Mouse (Mus musculus): Measurements from ENCODE around the gene Ccn1.

The Ccn1 gene

DNA sequence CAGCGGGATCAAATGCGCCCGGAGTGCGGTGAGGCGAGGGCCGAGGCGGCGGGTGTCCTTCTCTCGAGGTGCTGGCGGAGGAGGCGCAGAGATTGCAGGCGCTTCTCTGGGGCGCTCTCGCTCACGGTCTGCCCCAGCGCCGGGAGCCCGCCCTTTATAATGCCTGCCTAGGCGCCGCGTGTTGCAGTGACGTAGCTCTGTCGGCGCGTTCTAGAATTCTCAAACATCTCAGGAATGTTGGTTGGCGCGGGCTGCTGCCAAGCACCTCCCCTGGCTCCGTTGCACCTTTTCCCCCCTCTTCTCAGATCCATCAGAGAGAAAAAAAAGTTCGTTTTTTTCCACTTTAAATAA is at the start of gene Ccn1:
Ccn1 (minus strand) TSS at position 130 of the 351 bp plus-strand sequence.
- no peak for DNase-seq (ENCODE audit: low spot score in 2 of 2)

DNA sequence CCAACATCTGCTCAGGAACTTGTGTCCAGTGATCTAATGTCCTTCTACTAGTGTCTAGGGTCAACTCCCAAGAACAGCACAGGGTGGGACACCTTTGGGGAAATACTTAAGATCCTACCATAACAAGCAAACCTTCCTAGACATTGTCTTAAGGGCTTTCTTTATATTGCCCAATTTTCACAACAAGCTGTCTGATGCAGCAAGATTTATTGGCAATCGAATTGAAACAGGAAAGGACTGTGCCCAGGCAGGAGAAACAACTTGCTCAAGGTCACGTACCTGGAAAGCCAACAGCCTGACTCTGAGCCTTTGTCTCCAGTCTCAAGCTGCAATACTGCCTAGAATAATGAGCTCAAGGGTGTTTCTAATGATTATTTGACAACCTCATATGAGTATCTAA is 43.6 kb upstream of the Ccn1 start:
- DNase-seq (ENCODE audit: low spot score in 2 of 2), result no peak

DNA sequence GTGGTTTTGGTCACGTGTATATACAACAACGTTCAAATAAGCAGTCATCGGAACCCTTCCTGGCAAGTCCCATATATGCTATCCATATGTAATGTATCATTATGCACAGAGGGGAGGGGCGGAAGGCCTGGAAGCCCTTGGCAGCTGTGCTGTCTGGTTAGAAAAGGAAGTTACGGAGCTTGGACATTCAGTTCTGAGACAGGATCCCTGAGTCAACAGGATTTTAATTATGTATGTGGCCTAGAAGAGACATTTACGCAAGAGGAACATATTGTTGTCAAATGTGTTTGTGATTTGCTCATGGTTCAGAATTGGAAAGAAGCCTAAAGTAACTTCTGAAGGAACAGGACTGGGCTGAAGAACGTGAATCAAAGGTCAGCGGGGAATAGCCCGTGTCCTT is 42.3 kb upstream of the Ccn1 start:
- DNase-seq (ENCODE audit: low spot score in 2 of 2), result no peak

DNA sequence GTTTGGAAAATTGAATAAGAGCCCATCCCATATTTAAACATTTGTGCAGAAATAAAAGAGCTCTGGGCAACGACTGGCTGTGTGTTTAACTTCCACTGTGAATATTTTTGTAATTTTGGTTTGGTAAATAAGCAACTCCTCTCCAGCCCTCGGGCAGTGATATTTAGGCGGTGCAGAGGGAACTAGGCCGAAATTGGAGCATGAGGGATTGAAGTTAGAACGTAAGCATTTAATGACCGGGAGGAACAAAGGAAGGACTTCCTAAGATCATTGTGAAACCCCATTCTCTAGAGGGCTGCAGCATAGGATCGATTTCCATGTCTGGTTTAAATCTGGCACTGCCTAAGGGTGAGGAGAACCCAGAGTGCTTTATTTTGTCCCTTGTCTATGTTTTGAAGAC is 41.6 kb upstream of the Ccn1 start:
- DNase-seq (ENCODE audit: low spot score in 2 of 2), result no peak

DNA sequence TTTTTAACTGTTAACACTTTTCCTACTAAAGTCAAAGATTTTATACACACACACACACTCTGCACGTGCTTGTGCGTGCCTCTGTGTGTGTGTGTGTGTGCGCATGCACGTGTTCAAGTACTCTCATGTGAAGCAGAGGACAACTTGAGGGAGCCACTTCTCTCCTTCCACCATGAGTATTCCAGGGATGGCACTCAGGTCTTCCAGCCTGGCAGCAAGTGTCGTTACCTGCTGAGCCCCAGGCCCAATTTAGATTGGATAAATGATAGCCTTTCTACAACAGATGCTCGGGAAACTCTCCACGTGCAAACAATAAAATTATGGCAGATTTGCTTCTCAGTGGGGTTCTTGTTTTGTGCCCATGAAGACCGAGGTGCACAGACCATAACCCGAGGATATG is 39.5 kb upstream of the Ccn1 start:
- no peak for DNase-seq (ENCODE audit: low spot score in 2 of 2)

DNA sequence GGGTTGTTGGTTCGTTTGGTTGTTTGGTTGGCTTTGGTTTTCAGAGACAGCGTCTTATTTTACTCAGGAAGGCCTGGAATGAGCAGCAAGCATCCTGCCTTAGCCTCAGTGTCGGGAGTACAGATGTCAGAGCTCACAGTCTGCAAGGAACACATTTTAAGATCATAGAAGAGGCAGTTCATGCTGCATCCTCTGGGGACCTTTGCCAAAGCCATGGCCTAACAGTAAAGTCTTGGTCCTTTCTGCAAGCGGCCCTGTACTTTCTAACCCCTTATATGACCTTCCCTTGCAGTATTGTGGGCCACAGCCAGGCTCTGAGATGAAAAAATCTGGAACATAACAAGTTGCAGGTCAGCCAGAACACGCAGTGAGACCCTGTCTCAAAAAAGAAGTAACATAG is 38.1 kb upstream of the Ccn1 start:
- no peak for DNase-seq (ENCODE audit: low spot score in 2 of 2)

DNA sequence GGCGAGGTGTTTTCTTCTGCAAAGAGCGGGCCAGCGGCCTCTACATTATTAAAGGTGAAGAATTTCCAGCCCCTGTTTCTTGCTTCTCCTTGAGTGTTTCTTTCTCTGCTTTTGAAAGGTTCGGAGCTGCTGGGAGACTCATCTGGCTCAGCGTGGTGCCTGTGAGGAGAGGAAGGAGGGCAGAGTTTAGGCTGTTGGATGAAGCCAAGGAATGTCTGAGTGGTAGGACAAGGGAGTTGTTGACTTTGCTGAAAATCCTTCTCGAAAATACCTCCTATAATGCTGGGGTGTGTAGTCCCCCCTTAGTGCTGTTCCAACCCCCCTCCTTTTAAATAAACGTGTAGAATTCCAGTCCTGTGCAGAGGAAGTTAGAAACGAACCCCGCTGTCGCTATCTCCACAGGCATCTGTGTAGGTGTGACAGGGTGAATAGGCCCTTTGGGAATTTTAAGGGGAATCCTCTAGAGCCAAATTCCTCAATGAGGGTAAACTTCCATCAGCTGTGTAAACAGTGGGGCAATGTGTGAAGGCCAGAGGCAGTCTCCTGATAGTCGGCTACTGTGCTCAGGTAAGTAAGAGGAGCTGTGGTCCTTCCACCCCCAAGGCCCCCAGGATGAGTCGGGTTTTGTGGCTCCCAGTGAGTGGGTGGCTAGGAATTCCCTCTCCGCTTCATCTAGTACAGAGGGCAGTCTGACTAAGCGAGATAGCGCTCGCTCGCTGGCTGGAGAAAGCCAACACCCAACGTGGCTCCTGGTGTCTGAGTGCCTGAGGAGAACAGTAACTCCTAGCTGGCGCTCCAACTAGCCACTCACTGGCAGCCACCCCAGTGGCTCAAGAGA is 35.0 kb upstream of the Ccn1 start:
- DNase-seq (ENCODE audit: low spot score in 2 of 2), result no peak

DNA sequence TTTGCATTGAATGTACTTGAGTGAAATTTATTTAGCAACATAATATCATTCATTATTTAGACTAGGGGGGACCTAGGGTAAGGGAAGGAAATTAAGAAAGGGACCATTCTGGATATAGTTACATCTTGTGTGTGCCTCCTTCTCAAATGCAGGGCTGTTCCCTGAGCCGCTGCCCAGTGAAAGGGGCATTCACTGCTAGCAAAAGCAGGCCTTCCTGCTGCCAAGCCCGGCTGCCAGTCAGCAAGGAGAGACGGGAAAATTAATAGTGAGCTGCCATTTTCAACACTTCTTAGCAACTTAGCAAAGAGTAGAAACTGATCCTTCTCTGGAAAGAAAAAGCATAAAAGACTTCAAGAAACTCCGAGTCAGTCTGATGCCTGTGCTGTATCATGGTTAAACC is 34.4 kb upstream of the Ccn1 start:
- no peak for DNase-seq (ENCODE audit: low spot score in 2 of 2)

DNA sequence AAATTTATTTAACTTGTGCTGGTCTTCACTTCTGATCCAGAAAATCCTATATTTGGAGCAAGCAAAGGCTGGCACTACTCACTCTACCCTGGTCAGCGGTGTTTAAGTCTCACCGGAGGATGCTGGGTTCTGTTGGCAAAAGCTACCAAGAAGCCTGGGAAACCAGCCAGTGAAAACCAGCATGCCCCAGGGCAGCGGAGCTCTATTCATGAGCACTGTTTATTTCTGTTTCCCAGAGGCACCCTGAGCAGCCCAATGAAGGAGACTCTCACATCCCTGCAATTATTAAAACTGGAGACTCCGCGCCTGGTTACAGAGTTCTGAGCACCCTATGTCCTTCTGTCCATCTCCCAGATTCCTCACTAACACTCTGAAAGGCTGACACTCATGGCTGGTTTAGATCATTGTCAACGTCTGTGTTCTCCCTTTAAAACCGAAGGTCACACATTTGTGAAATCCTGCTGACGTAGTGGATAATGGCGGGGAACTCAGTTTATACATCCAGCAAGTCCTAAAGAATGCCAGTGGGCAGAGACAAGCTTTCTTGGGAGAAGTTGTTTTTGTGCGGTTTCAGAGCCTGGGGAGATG is 31.7 kb upstream of the Ccn1 start:
- DNase-seq (ENCODE audit: low spot score in 2 of 2), result no peak

DNA sequence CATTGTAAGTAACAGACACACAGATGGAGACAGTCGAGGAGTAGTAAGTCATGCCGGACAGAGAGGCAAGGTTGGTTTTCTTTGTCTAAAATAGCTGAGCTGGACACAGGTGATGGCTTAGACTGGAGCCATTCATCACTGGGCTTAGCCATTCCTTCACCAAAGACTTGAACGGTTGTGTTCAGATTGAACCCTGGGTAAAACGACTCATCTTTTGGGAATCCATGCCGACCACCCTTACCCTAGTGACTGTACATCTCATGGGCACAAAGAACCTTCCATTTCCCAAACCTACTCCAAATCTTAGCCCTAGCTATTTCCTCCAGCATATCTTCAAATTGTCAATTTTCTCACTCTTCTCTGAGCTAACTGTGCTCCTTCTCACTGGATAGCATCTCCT is 30.9 kb upstream of the Ccn1 start:
- no peak for DNase-seq (ENCODE audit: low spot score in 2 of 2)

DNA sequence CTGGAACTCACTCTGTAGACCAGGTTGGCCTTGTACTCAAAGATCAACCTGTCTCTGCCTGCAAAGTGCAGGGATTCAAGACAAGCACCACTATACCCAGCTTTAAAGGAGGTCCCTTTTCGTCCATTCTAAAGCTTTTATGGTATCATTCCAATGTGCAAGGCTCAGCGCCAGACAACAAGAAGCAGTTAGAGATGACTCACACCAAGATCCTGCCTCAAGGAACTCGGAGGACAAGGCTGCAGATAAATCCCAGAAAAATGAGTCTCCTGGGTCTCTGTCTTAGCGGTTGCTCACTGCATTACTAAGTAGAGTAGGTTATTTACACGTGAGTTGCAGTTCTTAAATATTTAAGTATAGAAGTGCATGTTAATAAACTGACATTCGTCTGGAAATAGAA is 26.4 kb upstream of the Ccn1 start:
- no peak for DNase-seq (ENCODE audit: low spot score in 2 of 2)

DNA sequence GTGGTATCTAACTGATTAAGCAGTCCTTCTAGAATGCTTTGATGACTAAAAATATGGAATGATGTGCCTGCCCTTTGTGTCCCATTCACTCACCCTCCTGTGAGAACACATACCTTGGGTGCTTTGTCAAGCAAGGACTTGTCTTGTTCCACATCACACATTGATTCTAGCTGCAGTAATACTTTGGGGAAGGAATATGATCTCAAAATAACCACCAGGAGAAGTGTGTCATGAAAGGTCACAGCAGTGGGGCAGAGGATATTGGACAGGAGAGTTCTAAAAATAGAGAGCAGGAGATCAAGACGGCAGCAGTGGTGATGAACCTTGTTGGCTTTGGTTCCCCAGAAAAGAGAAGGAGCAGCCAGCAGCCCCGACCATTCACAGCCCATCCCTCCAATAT is 25.0 kb upstream of the Ccn1 start:
- no peak for DNase-seq (ENCODE audit: low spot score in 2 of 2)

DNA sequence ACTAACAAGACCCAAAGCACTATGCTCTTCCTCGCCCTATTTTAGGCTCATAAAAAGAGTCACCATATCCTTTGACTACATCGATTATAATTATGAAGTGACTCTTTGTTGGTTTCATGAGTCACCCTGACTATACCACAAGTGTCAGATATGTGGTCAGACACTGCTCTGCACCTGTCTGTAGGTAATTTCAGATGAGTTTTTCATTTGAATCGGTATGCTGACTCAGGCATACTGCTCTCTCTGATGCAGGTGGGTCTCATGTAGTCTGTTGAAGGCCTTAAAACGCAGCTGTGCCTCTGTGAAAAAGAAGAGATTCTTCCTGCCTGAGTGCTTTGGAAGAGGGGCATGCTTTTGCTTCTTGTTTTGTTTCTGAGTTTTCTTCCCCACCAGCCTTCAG is 16.6 kb upstream of the Ccn1 start:
- no peak for DNase-seq (ENCODE audit: low spot score in 2 of 2)

DNA sequence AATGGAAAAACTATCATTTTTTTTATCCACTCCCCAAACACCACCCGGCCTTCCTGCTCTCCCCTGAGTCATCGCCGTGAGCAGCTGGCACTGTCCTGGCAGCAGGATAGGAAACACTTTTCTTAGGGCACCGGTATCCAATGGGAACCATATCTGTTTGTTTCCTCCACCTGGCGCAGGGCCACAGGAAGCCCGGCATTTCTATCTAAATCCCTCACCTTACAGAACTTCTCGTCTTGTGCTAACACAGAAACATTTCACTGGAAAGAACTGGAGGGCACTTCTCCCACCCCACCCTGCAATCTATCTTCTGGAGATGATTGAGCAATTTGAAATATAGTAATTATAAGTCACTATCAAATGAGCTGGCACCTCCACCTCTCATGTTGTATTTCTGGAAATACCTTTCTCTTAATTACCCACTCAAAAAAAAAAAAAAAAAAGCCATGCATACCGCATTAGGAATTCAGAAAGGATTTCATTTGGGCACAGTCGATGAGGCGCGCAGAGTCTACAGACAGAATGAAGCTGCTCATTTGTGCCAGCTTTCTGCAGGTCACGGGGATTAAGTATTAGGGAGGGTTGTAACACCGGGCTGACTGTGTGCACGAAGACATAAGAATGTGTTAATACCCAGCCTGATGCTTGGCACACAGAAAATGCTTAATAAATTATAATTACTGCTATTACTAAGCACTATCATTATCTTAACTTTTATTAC is 7.4 kb upstream of the Ccn1 start:
- no peak for DNase-seq (ENCODE audit: low spot score in 2 of 2)

DNA sequence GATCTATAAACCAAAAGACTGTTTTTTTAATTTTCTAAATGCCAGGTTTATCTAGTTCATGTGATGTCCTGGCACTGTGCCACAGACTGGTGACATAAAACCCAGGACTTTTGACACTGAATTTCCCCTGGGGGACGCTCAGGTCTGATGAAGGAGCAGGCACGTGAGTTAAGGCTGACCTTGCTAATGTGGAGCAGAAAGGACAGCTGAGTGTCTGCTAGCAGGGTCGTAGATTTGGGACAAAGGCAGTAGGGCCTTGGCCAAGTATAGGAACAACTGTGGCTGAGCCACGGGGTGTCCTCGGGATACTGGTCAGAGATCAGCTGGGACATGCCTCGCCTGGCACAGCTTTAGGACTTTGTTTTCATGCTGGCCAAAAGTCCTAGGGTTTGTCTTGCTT is 5.2 kb upstream of the Ccn1 start:
- no peak for DNase-seq (ENCODE audit: low spot score in 2 of 2)

DNA sequence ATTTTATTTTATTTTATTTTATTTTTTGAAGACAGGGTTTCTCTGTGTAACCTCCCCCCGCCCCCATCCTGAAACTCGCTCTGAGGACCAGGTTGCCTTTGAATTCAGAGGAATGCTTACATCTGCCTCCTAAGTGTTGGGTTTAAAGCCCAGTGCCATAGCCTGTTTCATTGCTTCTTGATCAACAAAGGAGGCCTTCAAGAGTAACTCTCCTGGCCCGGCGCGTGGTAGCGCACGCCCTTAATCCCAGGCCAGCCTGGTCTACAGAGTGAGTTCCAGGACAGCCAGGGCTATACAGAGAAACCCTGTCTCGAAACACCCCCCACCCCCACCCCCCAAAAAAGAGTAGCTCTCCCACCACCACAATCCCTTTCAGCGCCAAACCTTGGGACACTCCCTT is 4.2 kb upstream of the Ccn1 start:
- no peak for DNase-seq (ENCODE audit: low spot score in 2 of 2)

DNA sequence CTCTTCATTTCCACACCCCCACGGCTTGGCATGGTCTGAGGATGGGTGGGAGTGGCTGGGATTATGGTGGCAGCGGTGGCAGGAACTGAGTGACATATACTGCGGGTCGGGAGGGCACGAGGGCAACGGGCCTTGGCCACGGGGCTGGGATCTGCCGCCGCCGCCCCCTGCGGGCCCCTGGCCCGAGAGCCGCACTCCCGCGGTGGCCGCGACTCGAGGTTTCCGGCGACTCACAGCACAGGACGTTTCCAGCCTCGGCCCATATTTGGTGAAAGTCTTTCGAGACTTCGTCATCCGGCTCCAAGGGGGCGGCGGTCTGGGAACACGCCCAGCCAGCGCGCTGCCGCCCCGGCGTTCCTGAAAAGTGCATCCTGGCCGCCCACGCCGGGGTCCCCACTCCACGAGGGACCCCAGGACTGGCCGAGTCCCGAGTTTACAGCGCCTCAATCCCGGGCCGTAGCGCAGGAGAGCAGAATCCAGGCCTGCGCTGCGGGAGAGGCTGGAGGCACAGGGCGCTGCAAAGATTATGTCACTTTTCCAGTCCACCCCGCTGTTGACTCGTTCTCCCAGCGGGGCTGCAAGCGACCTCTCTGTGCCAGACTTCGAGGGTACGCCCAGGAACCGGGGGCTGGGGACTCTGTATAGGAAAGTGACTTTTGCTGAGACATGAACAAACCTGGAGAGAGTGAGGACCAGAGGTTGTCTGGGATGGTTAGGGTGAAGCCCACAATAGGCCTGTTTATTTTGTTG is 3.6 kb upstream of the Ccn1 start:
- peak; percentile 20 to 63 for DNase-seq (ENCODE audit: low spot score in 2 of 2)

DNA sequence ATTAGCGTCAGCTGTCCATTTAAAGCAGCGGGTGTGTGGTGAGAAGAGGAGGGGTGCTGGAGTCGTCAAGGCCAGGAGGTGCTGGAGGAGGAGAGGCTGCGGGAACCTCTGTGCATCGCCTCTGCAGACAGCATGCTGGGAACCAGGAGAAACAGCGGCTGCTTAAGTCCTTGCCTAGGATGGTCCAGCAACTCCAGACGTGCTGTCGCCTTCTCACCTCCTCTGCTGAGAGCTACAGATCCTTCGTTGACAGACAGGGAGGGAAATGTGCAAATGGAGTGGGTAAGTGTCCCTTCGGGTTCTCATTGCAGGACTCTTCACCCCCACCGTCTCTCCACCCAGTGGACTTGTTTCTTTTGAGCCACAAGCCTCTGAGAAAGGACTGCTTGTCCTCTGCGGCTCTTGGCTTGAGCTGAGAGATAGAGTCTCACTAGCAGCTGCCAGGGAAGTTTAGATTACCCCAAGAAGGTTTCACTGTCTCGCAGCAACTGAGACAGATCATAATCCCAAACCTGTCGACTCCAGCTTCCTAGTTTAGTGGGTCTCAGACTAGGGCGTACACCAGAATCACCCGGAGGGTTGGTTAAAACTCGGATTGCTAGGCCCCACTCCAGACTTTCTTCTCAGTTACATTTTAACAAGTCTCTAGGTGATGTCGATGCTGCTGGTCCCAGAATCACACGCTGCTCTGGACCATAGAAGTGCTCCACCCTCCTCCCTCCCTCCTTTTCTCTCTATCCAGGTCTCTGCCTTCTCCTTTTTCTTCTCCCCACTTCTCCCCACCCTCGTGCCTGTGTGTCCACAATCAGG is 2.7 kb upstream of the Ccn1 start:
- no peak for DNase-seq (ENCODE audit: low spot score in 2 of 2)

DNA sequence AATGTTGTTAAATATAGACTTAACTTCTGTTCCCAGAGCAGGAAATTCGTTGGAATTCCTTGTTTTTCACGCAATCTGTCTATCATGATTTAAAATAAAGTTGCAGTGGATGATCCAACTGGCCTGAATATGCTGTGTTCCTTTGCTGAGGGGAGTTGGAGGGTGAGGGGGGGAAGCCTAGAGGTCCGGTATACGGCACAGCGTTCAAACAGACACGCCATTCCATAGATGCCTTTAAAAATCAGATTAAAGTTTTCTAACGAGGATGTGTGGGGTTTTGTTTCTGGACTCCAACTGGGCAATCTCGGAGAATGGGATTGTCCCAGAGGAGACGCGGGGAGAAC is 2.2 kb upstream of the Ccn1 start:
- DNase-seq (ENCODE audit: low spot score in 2 of 2), result no peak

DNA sequence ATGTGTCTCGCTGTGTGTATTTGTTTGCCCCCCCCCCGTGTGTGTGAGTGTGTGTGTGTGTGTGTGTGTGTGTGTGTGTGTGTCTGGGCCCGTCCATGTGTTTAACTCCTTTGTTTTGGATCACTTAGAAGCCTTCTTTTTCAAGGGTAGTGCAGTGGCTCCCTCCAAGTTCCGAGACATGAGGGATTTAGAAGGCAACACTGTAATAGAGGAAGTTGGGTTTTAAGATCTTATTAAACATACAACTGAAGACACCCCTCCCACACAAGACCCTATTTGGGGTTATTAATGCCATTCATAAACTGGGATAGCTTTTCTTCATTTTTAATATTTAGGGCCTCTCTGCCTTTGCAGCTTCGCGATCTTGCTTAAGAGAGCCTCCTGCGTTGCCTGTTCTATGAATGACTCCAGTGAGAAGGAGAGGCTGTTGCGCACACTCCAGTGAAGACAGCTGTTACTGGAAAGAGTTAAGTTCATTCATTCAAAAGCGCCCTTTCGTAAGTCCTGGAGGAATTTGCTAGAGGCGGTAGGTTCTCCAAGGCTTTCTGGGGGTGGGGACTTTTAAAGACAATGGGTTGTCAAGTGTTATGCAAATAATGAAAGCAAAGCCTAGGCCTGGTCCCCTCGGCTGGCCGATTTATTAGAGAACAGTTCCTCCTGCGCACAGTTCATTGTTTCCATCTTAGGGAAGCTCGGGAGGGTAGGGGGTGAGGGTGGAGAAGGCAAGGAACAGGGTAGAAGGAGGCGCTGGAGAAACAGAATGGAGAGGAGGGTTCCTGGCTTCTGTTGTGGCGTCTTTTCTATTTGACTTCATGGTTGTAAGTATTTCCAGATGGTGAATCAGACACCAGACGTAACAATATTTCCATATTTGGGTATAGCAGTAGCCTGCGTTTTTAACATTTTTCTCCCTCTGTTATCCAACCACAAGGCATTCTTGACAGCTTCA is 1.5 kb upstream of the Ccn1 start:
- DNase-seq (ENCODE audit: low spot score in 2 of 2), result no peak
